Mouse (Mus musculus) c-Kit-positive CD71-positive TER-119-negative erythroid progenitor cells, embryonic 14.5 days (primary cell): Measurements from ENCODE around the gene Cacna2d1.

Experiments used
- DNase-seq: peaks from one replicate; pipeline ENCODE4 v3.0.0-alpha.2; 2013; ENCODE audit warnings: low read depth

The Cacna2d1 gene

GRCm38 (mm10) chr5:16277058-16277457 is 342.6 kb downstream of the Cacna2d1 start:
- DNase-seq: no peak

GRCm38 (mm10) chr5:16281229-16281628 is 346.7 kb downstream of the Cacna2d1 start:
- DNase-seq: no peak

DNA sequence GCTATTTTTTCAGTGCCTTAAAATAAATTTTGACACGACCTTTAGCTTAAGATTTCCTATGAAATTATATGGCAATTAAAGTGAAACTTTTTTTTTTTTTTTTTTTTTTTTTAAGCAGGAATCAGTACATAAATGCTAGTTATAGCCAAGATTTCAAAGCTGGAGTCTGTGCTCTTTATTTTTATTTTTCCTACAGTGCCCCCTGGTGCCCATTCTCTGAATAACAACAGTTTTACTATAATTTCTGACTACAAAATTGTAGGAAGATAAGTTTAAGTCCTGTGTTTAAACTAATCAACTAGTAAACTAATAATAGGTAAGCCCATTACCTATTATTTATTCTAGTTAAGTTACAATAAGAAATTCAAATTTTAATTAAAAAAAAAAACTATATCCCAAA is 358.7 kb downstream of the Cacna2d1 start:
- DNase-seq: no peak

DNA sequence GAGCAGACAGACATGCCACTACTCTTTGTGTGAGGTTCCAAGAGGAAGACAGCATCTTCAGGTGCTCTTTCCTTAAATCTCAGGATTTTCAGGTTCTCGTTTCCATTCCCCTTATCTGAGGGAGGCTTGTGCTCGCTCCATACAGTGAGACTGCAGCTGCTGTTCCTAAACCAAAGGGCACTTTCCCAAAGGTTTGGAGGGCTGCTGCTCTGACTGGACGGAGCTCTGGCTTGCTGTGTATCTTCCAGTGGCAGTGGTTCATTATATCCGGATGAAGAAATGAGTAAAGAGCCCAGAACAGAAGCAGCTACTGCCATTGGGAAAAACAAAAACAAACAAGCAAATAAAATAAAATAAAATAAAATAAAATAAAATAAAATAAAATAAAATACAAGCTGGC is 359.3 kb downstream of the Cacna2d1 start:
- no peak for DNase-seq

DNA sequence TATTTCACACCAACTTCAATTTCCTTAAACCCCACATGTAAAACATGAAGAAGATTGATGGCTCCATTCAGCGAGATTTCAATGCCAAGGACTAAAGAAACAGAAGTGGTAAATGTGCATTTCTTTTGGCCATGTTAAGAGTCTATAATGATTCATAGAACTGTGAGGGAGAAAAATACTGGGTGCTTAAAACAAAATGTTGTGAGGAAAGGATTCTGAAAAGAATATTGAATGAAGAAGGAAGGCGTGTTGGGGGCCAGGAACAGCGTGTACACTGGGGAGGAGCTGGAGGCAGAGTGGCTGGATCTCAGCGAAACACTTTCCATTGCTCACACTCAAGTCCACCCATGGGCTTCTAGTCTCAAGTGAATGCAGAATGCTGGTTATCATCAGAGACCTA is 360.2 kb downstream of the Cacna2d1 start:
- no peak for DNase-seq

DNA sequence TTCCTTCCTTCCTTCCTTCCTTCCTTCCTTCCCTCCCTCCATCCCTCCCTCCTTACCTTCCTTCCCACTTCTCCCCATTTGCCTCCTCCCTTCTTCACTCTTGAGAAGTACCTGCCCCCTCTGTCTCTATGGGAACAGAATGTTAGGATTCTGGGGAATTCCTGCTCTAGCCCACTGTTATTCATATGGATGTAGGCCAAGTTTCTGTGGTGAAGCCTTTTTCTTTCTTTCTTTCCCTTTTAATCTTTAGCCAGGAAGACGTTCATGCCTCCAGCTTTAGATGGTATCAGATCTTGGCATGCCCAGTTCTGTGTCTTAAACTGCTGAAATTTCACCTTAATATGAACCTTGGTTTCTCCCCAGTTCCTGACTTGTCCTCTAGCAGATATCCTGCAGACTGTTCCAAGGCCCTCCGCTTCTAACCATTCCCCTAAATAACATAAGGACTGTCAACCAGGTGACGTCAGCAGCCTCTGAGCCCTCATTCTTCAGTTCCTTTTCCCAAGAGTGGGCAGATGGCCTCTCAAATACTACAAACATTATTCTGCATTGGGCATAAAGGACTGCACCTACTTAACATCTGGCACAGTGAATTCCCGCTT is 362.8 kb downstream of the Cacna2d1 start:
- no peak for DNase-seq

DNA sequence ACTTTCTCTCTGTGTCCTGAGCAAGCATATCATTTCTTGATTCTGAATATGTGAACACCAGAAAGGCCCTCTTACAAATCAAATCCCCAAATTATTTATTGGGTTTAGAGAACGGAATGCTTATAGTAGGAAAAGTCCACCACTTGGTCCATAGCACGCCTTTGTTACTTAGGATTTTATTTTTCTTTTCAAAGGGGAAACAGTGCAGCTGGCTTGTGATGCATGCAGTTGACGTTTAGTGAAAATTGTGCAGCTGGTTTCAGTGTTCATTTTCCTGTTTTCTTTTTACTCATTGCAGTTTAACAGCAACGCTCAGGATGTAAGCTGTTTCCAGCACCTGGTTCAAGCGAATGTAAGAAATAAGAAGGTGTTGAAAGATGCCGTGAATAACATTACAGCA is 365.1 kb downstream of the Cacna2d1 start:
- no peak for DNase-seq

DNA sequence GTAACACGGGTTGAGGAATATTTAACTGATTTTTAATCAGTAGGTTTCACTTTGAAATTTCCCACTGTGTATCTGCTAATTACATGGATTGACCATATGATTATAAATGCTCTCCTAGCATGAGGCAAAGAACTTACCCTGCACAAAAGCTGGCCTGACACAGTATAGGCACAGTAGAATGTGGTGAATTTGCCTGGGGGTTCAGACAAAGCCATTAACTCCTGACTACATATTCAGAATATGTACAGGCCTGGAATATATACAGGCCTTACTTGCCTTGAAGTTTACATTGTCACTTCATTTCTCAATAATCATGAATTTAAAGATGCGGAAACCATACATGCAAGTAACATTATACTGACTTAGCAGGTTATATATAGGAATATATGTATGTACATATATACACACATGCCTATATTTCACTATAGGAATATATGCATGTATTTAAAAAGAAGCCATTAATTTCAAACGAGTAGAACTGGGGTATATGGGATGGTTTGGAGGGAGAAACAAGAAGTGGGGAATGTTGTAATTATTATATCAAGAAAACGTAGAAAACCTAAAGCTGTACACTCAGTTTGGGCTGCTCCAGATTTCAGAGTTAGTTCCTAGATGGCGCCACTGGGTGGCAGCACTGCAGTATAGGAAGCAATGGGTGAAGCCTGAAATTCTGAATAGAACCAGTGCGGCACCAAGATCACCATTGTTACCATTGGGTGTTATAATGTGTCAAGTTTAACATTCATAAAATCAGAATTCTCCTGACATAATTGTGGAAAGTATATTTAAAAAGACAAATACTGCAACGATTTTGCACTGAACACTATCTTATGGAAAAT is 374.9 kb downstream of the Cacna2d1 start:
- DNase-seq: peak; percentile 30

GRCm38 (mm10) chr5:16314242-16314641 is 379.8 kb downstream of the Cacna2d1 start:
- DNase-seq: no peak

DNA sequence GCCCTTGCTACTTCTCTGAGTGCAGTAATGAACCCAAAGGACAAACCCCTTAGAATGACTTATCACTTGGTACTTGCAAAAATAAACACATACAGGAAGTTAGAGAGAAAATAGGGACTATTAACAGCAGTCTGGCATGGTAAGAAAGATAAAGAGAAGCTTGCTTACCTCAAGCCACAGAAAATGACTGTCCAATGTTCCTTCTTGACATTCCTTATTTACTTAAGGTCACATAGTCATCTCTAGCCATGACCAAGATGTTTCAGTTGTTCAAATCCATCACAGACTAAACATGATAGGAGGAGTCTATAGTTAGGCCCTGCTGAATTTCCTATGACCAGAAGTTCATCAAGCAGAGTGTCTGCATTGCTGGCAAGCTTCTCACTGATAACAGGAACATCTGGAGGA is 381.5 kb downstream of the Cacna2d1 start:
- DNase-seq: no peak

GRCm38 (mm10) chr5:16317680-16318242 is 383.3 kb downstream of the Cacna2d1 start:
- DNase-seq: no peak

DNA sequence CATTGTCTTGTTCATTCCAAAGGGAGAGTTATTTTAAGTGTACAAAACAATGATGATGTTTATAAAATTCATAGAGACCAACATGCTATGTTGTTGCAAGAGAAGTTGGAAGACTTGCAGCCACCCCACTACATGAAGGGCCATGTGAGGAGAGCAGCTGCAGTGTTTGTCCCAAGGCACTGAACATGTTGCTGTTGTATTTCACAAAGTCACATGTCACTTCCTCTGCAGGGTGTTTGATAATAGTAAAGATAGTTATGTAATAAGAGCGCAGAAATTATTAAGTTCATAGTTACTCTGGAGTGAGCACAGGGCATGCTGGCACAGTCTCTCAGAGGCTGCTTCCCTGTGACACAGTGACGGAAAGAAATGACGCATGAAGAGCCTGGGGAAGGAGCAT is 392.1 kb downstream of the Cacna2d1 start:
- no peak for DNase-seq

DNA sequence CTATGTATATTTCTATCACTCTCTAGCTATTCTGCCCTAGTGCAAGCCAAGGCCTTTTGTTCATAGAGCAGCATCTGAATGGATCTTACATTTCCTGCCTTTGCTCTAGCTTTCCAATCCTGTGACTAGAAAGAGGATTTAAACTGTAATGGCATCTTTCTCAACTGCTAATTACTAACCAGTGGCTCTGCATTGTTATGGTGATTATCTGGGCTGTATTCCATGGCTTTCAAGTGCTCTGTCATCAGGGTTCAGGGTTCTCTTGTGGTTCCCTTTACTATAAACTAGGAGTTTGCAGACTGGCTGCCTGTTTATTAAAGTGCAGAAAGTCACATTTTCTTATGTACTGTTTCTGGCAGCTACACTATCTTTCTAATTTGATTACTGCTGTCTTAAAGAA is 410.9 kb downstream of the Cacna2d1 start:
- no peak for DNase-seq

DNA sequence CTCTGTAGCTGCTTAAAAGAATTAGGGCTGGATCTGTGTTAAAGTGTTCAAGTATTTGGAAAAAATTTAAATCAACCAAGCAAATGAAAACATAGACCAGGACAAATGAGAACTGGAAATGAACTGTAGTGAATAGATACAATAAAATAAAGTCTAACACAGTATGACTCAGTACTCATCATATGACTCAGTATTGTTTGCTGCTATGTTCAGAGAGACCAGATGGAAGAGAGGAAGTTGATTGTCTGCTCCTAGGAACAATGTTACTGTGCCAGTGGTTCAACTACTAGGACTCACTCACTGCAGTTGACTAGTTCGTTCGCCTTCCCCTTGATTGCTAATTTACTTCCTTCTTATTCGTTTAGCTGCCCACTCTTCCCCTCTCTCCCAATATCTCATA is 421.3 kb downstream of the Cacna2d1 start:
- no peak for DNase-seq

GRCm38 (mm10) chr5:16357709-16358108 is 423.2 kb downstream of the Cacna2d1 start:
- no peak for DNase-seq

DNA sequence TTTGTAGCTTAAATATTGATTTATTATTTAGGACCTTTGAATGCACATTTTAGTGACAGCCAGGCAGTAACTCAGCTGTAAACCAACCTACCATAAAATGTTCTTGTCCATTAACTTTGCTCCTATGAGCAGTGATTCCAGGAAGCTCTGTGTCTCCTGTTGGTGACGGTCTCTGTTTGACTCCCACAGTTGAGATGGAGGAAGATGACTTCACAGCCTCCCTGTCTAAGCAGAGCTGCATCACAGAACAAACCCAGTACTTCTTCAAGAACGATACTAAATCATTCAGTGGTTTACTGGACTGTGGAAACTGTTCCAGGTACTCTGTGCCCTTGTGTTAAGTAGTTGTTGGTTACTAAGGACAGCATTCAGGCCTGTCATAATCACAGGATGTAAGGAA is 427.6 kb downstream of the Cacna2d1 start:
- DNase-seq: no peak

- DNase-seq: no peak
These were observed 428.7 kb downstream of the Cacna2d1 start for GRCm38 (mm10) chr5:16363171-16363570.

- no peak for DNase-seq
These were observed 436.2 kb downstream of the Cacna2d1 start for GRCm38 (mm10) chr5:16370706-16371105.

- no peak for DNase-seq
These were observed 439.5 kb downstream of the Cacna2d1 start for GRCm38 (mm10) chr5:16373966-16374365.

DNA sequence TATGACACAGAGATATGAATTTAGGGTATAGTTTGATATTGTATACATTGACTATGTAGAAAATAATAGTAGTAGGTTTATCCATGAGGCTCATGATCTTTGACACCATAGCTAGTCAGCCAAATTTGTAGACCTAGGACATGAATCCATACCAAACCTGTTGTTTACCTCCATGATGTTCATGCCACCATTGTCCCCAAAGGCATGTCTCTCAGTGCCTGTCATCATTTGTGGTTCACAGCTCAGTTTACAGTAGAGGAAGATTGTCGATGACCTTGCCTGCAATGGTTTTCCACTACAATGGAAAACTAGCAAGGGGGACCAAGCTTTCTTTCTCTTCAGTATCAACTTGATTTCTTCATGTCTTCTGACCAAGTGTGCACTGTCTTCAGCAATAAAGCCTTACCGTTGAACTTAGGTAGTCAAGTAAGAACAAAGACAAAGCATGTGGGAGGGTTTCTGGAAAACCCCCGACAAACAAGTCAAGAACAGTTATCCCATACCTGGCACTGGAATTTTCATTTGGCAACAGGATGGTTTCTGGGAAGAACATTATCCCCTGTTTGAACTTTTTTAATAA is 441.9 kb downstream of the Cacna2d1 start:
- peak; percentile 40 for DNase-seq

GRCm38 (mm10) chr5:16410011-16410410 is 475.5 kb downstream of the Cacna2d1 start:
- no peak for DNase-seq

DNA sequence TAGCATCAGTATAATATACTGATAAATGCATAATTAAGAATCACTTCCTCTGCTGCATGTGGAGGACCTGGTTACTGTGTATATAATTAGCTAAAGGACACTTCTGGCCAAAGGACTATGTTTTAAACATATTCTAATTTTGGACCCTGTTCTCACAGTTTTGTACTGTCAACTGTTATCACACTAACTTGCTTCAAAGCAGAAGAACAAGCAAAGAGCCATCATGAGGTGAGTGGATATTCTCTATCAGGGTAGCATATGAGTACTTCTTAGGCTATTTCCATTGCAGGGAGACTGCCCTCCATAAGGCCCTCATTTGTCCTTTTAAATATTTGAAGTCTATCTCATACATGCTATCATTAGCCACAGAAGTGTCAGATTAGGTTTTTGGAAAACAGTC is 480.2 kb downstream of the Cacna2d1 start:
- no peak for DNase-seq

DNA sequence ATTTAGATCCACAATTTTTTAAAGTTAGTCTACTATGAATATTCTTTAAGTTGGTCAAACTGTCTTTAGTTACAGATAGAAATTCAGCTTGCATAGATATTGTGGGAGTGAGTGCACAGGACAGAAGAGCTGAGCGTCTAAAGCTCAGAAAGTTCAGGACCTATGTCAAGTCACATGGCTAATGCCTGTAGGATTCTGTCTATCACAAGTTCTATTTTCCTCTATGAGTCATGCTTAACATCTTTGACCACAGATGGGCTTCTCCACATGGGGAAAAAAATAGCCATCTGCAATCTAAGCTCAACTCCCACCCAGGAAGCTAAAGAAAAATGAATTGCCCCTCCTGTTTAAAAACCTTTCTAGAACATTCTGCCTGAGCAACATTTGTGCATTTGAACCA is 483.5 kb downstream of the Cacna2d1 start:
- DNase-seq: no peak
